Mouse (Mus musculus) frontal cortex, postnatal 36 days (tissue): ENCODE results near the gene Neu2.

Experiments used
- DNase-seq, 2 experiments: peaks; one replicate each; pipeline ENCODE4 v3.0.0; 2022; ENCODE audit warnings: low spot score in 2 of 2

Neu2 gene

GRCm38 (mm10) chr1:87537008-87537407 lies 27.3 kb downstream of the Neu2 start:
- DNase-seq = peak in 1 of 2 experiments; percentile 35

- peak; percentile 28 to 53 for DNase-seq
Measured at GRCm38 (mm10) chr1:87541614-87542013, 31.9 kb downstream of the Neu2 start.

- no peak for DNase-seq
Measured at GRCm38 (mm10) chr1:87551008-87551407, 41.3 kb downstream of the Neu2 start.

- DNase-seq = no peak
Measured at GRCm38 (mm10) chr1:87553586-87553985, 43.9 kb downstream of the Neu2 start.

DNA sequence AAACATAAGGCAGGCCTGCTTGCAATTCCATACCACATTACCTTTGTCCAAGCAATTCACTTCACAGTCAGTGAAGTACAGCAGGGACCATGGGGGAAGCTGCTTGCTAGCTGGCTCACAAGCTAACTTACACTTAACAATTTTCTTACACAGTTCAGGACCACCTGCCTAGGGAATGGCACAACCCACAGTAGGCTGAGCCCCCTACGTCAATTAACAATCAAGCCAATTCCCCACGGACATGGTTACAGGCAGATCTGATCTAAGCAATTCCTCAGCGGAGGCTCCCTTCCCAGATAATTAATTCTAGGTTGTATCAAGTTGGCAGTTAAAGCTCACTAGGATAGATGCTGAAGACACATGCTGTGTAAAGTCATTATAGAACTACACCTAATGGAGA lies 53.3 kb downstream of the Neu2 start:
- DNase-seq = no peak

DNA sequence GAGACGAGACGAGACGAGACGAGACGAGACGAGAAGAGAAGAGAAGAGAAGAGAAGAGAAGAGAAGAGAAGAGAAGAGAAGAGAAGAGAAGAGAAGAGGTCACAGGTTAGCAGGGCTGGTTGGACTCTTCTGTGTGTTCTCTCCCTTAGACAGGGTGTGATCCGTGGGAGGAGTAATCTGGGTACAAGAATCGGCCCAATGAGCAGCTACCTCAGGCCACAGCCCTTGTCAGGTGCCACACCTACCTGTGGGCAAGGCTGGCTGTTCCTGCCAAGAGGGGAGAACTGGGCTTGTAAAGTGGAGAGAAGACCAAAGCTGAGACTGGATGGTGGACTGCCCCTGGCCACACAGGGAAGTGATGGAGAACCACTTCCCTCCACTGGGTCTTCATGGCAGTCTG lies 56.1 kb downstream of the Neu2 start:
- no peak for DNase-seq

DNA sequence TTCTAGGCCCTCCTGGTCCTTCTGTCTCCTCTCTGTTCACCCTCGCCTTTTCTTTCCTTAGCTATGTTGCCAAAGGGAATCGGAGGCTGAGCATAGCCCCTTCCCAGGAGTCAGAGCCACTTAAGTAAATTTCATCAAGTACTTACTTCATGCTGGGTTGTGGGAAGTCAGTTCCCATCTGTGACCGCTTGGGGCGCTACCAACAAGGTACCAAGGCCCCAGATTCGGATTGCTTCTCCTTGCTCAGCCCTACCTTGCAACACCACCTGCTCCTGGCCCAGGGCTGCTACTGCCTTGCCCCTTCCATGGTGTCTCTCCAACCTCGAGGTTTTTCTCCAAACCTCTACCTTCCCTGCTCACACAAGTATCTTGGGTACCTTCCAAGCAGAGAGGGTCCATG lies 58.7 kb downstream of the Neu2 start:
- DNase-seq = no peak

- no peak for DNase-seq
Measured at GRCm38 (mm10) chr1:87573261-87573660, 63.6 kb downstream of the Neu2 start.

- no peak for DNase-seq
Measured at GRCm38 (mm10) chr1:87573800-87574215, 64.1 kb downstream of the Neu2 start, which contains the start of gene Ngef. Ngef (minus strand) TSS chr1:87573870.

DNA sequence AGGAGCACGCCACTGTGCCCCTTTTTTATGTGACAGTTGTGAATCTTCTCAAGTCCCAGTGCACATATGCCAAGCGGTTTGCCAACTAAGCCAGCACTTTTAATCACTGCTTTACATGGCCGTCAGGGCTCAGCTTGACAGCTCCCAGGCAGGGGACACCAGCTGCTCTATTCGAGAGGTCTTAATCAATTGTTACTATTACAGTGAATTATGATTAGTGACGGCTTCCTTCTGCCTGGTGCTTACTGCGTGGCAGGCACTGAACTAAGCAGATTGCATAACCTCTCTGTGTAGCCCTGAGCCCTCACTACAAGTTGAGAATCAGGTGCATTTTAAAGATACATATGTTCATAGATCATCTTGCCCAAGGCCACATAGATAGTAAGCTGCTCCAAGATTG lies 64.7 kb downstream of the Neu2 start:
- no peak for DNase-seq

GRCm38 (mm10) chr1:87574785-87575184 lies 65.1 kb downstream of the Neu2 start:
- no peak for DNase-seq

DNA sequence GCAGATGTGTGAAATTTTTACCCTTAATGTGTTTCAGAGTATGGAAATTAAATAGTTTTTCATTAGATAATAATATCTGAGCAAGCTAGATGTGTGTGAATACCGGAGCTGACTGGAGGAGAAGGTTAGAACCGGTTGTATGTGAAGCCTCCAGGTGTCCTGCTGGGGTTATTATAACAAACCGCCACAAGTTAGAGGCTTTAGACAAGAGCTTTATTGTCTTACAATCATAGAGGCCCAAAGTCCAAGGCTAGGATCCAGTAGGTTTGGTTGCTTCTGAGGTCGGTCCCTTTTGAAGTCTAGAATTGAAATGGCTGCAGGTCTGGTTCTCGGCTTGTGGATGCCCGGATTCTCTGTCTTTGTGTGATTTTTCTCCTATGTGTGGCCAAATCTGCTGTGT lies 69.3 kb downstream of the Neu2 start:
- no peak for DNase-seq

- no peak for DNase-seq
Measured at GRCm38 (mm10) chr1:87580824-87581223, 71.1 kb downstream of the Neu2 start.

- DNase-seq = peak; percentile 58 to 75
Measured at GRCm38 (mm10) chr1:87589162-87589561, 79.5 kb downstream of the Neu2 start.

- DNase-seq = no peak
Measured at GRCm38 (mm10) chr1:87589980-87590379, 80.3 kb downstream of the Neu2 start.

GRCm38 (mm10) chr1:87594261-87594660 lies 84.6 kb downstream of the Neu2 start:
- peak; percentile 63 for DNase-seq

DNA sequence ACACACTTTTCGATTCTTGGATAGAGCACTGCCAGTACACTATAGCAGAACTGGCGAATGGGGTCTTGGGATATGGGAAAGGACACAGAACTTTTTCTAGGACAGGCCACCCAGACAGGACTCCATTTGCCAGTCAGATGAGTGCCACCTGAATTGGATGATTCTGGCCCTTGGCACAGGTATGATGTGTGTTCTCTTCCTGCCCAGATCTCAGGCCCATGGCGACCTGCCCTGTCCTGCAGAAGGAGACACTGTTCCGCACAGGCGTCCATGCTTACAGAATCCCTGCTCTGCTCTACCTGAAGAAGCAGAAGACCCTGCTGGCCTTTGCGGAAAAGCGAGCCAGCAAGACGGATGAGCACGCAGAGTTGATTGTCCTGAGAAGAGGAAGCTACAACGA lies 85.0 kb downstream of the Neu2 start:
- DNase-seq = no peak

DNA sequence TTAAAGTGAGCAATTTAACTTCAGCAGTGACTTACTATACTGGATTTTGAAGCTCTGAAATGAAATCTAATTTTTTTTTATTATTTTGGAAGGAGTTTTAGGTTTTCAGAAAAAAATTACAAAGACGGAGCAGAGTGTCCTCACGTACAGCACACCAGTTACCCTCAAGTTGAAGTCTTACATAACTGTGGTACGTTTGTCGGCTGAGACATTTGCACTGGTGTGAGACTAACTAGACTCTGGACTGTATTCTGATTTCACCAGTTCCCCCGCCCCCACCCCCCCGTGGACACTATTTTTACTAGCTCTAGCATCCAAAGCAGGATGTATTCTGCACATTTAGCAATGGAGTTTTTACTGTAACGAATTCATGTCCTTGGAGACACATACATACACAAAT lies 90.8 kb downstream of the Neu2 start:
- DNase-seq = no peak

DNA sequence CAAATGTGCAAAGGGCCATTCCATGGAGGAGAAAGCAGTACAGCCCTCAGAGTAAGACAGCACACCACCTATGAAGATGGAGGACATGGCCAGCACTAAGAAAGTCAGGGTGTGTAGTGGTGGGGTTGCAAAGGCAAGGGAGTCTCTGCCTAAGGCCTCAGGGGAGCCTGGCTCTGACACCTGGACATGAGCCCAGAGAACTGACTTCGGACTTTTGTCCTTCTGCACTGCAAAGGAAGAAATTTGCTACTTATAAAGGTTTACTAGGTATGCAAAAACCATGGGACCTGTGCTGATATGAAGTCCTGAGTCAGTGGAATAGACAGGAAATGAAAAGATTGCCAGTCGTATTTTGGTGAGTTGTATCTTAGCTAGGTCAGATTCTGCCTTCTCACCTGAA lies 92.1 kb downstream of the Neu2 start:
- DNase-seq = no peak

GRCm38 (mm10) chr1:87603389-87603788 lies 93.7 kb downstream of the Neu2 start:
- peak; percentile 55 to 70 for DNase-seq

GRCm38 (mm10) chr1:87605296-87605695 lies 95.6 kb downstream of the Neu2 start:
- peak in 1 of 2 experiments; percentile 70 for DNase-seq

DNA sequence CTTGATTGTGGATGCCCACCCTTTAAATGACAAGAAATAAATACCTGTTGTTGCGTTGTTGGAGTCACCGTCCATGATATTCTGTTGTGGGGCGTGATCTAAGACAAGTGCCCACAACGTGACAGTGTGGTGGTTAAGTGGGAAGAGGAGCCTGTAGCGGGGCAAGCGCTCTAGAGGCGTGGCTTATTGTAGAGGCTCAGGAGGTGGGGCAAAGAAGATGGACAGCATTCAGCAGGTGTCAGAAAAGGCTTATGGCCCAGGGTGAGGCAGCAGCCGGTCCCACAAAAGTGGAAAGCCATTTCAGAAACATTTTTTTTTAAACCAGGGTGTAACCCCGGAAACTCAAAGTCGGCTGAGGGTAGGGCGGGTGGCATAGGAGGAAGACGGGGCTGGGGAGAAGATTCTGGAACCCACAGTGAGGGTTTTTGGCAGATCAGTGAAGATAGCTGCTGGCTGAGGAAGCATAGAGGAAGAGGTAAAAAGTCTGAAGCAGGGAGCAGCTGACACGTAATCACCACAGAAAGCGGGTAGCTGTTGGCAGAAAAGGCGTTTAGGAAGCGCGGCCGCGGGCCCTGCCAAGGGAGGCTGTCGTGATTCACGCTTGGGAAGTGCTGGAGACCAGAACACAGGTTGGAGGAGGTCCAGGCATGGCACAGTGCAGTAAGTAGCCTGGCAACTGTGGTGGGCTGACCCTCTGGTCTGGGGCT lies 97.8 kb downstream of the Neu2 start:
- peak; percentile 78 to 85 for DNase-seq

- DNase-seq = no peak
Measured at GRCm38 (mm10) chr1:87608416-87609046, 98.8 kb downstream of the Neu2 start.
